Mouse (Mus musculus): ENCODE data around the gene Arhgap21.

Gene Arhgap21

GRCm38 (mm10) chr2:20968441-20969200, at the start of gene Arhgap21:
TSS of gene Arhgap21 (minus strand) at chr2:20968881.
- DNase-seq (ENCODE audit: low spot score), result peak; percentile 80

- DNase-seq (ENCODE audit: low spot score), result no peak
These were observed 47.9 kb upstream of the Arhgap21 start for GRCm38 (mm10) chr2:21016589-21016988.

GRCm38 (mm10) chr2:21010806-21011397, 42.2 kb upstream of the Arhgap21 start:
- no peak for DNase-seq (ENCODE audit: low spot score)

GRCm38 (mm10) chr2:21010219-21010618, 41.5 kb upstream of the Arhgap21 start:
- no peak for DNase-seq (ENCODE audit: low spot score)

- DNase-seq (ENCODE audit: low spot score), result no peak
These were observed 40.8 kb upstream of the Arhgap21 start for GRCm38 (mm10) chr2:21009258-21010140.

GRCm38 (mm10) chr2:21002538-21002937, 33.9 kb upstream of the Arhgap21 start:
- no peak for DNase-seq (ENCODE audit: low spot score)

- DNase-seq (ENCODE audit: low spot score), result no peak
These were observed 32.5 kb upstream of the Arhgap21 start for GRCm38 (mm10) chr2:21001156-21001555.

- no peak for DNase-seq (ENCODE audit: low spot score)
These were observed 26.9 kb upstream of the Arhgap21 start for GRCm38 (mm10) chr2:20995547-20995946.

- no peak for DNase-seq (ENCODE audit: low spot score)
These were observed 22.8 kb upstream of the Arhgap21 start for GRCm38 (mm10) chr2:20991508-20991907.

GRCm38 (mm10) chr2:20990907-20991306, 22.2 kb upstream of the Arhgap21 start:
- no peak for DNase-seq (ENCODE audit: low spot score)

GRCm38 (mm10) chr2:20990056-20990455, 21.4 kb upstream of the Arhgap21 start:
- no peak for DNase-seq (ENCODE audit: low spot score)

- DNase-seq (ENCODE audit: low spot score), result no peak
These were observed 19.1 kb upstream of the Arhgap21 start for GRCm38 (mm10) chr2:20987822-20988221.

- DNase-seq (ENCODE audit: low spot score), result no peak
These were observed 10.0 kb upstream of the Arhgap21 start for GRCm38 (mm10) chr2:20978726-20979125.

- no peak for DNase-seq (ENCODE audit: low spot score)
These were observed 8.4 kb upstream of the Arhgap21 start for GRCm38 (mm10) chr2:20977051-20977450.

GRCm38 (mm10) chr2:20973513-20973912, 4.8 kb upstream of the Arhgap21 start:
- no peak for DNase-seq (ENCODE audit: low spot score)

GRCm38 (mm10) chr2:20972180-20972579, 3.5 kb upstream of the Arhgap21 start:
- no peak for DNase-seq (ENCODE audit: low spot score)

- DNase-seq (ENCODE audit: low spot score), result no peak
These were observed 2.9 kb upstream of the Arhgap21 start for GRCm38 (mm10) chr2:20971628-20972027.

- DNase-seq (ENCODE audit: low spot score), result peak; percentile 95
These were observed 820 bp upstream of the Arhgap21 start for GRCm38 (mm10) chr2:20969201-20970200.

GRCm38 (mm10) chr2:20967646-20968351, 882 bp downstream of the Arhgap21 start:
- DNase-seq (ENCODE audit: low spot score), result peak; percentile 31

- peak; percentile 38 for DNase-seq (ENCODE audit: low spot score)
These were observed 1.5 kb downstream of the Arhgap21 start for GRCm38 (mm10) chr2:20967101-20967645.
